Mouse (Mus musculus): ENCODE measurements around the gene Gnaq. TPM values are rescaled to one million over a fixed set of nuclear protein-coding genes. Genes with fewer than 3 reads are reported as not detected.
"Not testable (repeated sequence)": the region's sequence is repeated elsewhere in the genome, so short reads cannot be mapped to it uniquely, and the experiment has no call there.

Gene Gnaq
- polyA plus RNA-seq, 1 experiment from 2014 or later = 24.5 TPM

GRCm38 (mm10) chr19:16254881-16255280, 122.2 kb downstream of the Gnaq start:
- H3K4me3 ChIP-seq = no peak overlapping the region
- no peaks in the 10 kb centered on the region for H3K27me3 ChIP-seq (ENCODE audit: poor library complexity, severe bottlenecking)
- peak; percentile 8 for DNase-seq (ENCODE audit: extremely low spot score, low spot score)
- no peaks in the 10 kb centered on the region for H3K9me3 ChIP-seq
- 83% methylated on average over 1 of the region's 1 CpGs for WGBS
- no peak overlapping the region for H3K27ac ChIP-seq
- peaks cover 35% of the 10 kb centered on the region for H3K4me1 ChIP-seq
- H3K36me3 ChIP-seq (replicated peaks) = no peaks in the 10 kb centered on the region

- no peak for DNase-seq (ENCODE audit: extremely low spot score, low spot score)
- no peak overlapping the region for H3K27ac ChIP-seq
- no peaks in the 10 kb centered on the region for H3K9me3 ChIP-seq
- no peaks in the 10 kb centered on the region for H3K27me3 ChIP-seq (ENCODE audit: poor library complexity, severe bottlenecking)
- H3K4me1 ChIP-seq = peaks cover 33% of the 10 kb centered on the region
- H3K36me3 ChIP-seq (replicated peaks) = no peaks in the 10 kb centered on the region
- no peak overlapping the region for H3K4me3 ChIP-seq
- WGBS = 97% methylated on average over 2 of the region's 2 CpGs
Measured at GRCm38 (mm10) chr19:16255294-16255693, 122.7 kb downstream of the Gnaq start.

- Histone ChIP-seq H3K4me3 (no peak overlapping the region), H3K4me1 (no peaks in the 10 kb centered on the region), H3K27ac (no peak overlapping the region), H3K36me3 (replicated peaks) (peaks cover 7% of the 10 kb centered on the region; the same call in 1 of the 2 replicates), H3K27me3 (ENCODE audit: poor library complexity, severe bottlenecking) (no peaks in the 10 kb centered on the region), H3K9me3 (no peaks in the 10 kb centered on the region)
- DNase-seq (ENCODE audit: extremely low spot score, low spot score) = no peak
Measured at GRCm38 (mm10) chr19:16258766-16259355, 126.2 kb downstream of the Gnaq start.

- no peak for DNase-seq (ENCODE audit: extremely low spot score, low spot score)
- H3K27me3 ChIP-seq (ENCODE audit: poor library complexity, severe bottlenecking) = no peaks in the 10 kb centered on the region
- peaks cover 7% of the 10 kb centered on the region; the same call in 1 of the 2 replicates for H3K36me3 ChIP-seq (replicated peaks)
- no peaks in the 10 kb centered on the region for H3K4me1 ChIP-seq
- H3K4me3 ChIP-seq = no peak overlapping the region
- no peaks in the 10 kb centered on the region for H3K9me3 ChIP-seq
- no peak overlapping the region for H3K27ac ChIP-seq
- WGBS = 93% methylated on average over 6 of the region's 6 CpGs
Measured at GRCm38 (mm10) chr19:16259786-16260434, 127.3 kb downstream of the Gnaq start.

GRCm38 (mm10) chr19:16260435-16260832, 127.8 kb downstream of the Gnaq start:
- Histone ChIP-seq H3K4me3 (no peak overlapping the region), H3K4me1 (no peaks in the 10 kb centered on the region), H3K36me3 (replicated peaks) (peaks cover 7% of the 10 kb centered on the region; the same call in 1 of the 2 replicates), H3K27ac (no peak overlapping the region), H3K9me3 (no peaks in the 10 kb centered on the region), H3K27me3 (ENCODE audit: poor library complexity, severe bottlenecking) (no peaks in the 10 kb centered on the region)
- WGBS = 80% methylated on average over 2 of the region's 2 CpGs
- no peak for DNase-seq (ENCODE audit: extremely low spot score, low spot score)

- no peaks in the 10 kb centered on the region for H3K9me3 ChIP-seq
- 93% methylated on average over 1 of the region's 1 CpGs for WGBS
- H3K4me1 ChIP-seq = no peaks in the 10 kb centered on the region
- peaks cover 7% of the 10 kb centered on the region; the same call in 1 of the 2 replicates for H3K36me3 ChIP-seq (replicated peaks)
- H3K27ac ChIP-seq = no peak overlapping the region
- no peaks in the 10 kb centered on the region for H3K27me3 ChIP-seq (ENCODE audit: poor library complexity, severe bottlenecking)
- no peak overlapping the region for H3K4me3 ChIP-seq
- DNase-seq (ENCODE audit: extremely low spot score, low spot score) = no peak
Measured at GRCm38 (mm10) chr19:16260973-16261372, 128.3 kb downstream of the Gnaq start.

- Histone ChIP-seq H3K4me1 (no peaks in the 10 kb centered on the region), H3K27me3 (ENCODE audit: poor library complexity, severe bottlenecking) (no peaks in the 10 kb centered on the region), H3K9me3 (no peaks in the 10 kb centered on the region), H3K27ac (no peak overlapping the region), H3K36me3 (replicated peaks) (peaks cover 7% of the 10 kb centered on the region; the same call in 1 of the 2 replicates), H3K4me3 (no peak overlapping the region)
- WGBS = 95% methylated on average over 6 of the region's 6 CpGs
- no peak for DNase-seq (ENCODE audit: extremely low spot score, low spot score)
Measured at GRCm38 (mm10) chr19:16261631-16262030, 129.0 kb downstream of the Gnaq start.

- no peak for DNase-seq (ENCODE audit: extremely low spot score, low spot score)
- no peaks in the 10 kb centered on the region for H3K27me3 ChIP-seq (ENCODE audit: poor library complexity, severe bottlenecking)
- H3K9me3 ChIP-seq = no peaks in the 10 kb centered on the region
- 95% methylated on average over 4 of the region's 4 CpGs for WGBS
- no peak overlapping the region for H3K4me3 ChIP-seq
- no peak overlapping the region for H3K27ac ChIP-seq
- H3K4me1 ChIP-seq = no peaks in the 10 kb centered on the region
- H3K36me3 ChIP-seq (replicated peaks) = peaks cover 7% of the 10 kb centered on the region; the same call in 1 of the 2 replicates
Measured at GRCm38 (mm10) chr19:16262340-16262739, 129.7 kb downstream of the Gnaq start.

GRCm38 (mm10) chr19:16267362-16267761, 134.7 kb downstream of the Gnaq start:
- H3K36me3 ChIP-seq (replicated peaks); H3K9me3 ChIP-seq; H3K4me1 ChIP-seq; H3K27me3 ChIP-seq (ENCODE audit: poor library complexity, severe bottlenecking); H3K4me3 ChIP-seq; H3K27ac ChIP-seq; DNase-seq (ENCODE audit: extremely low spot score, low spot score): not testable (repeated sequence)
- 94% methylated on average over 15 of the region's 16 CpGs for WGBS

GRCm38 (mm10) chr19:16270236-16270635, 137.6 kb downstream of the Gnaq start:
- Histone ChIP-seq H3K4me1 (peaks cover 18% of the 10 kb centered on the region), H3K4me3 (no peak overlapping the region), H3K9me3 (no peaks in the 10 kb centered on the region), H3K27ac (no peak overlapping the region), H3K27me3 (ENCODE audit: poor library complexity, severe bottlenecking) (no peaks in the 10 kb centered on the region), H3K36me3 (replicated peaks) (no peaks in the 10 kb centered on the region)
- 88% methylated on average over 6 of the region's 6 CpGs for WGBS
- DNase-seq (ENCODE audit: extremely low spot score, low spot score) = no peak

- Histone ChIP-seq H3K4me1 (peaks cover 18% of the 10 kb centered on the region), H3K9me3 (no peaks in the 10 kb centered on the region), H3K36me3 (replicated peaks) (no peaks in the 10 kb centered on the region), H3K4me3 (no peak overlapping the region), H3K27ac (no peak overlapping the region), H3K27me3 (ENCODE audit: poor library complexity, severe bottlenecking) (no peaks in the 10 kb centered on the region)
- no peak for DNase-seq (ENCODE audit: extremely low spot score, low spot score)
- 77% methylated on average over 1 of the region's 1 CpGs for WGBS
Measured at GRCm38 (mm10) chr19:16271002-16271401, 138.4 kb downstream of the Gnaq start.

GRCm38 (mm10) chr19:16273021-16273420, 140.4 kb downstream of the Gnaq start:
- no peak for DNase-seq (ENCODE audit: extremely low spot score, low spot score)
- no peaks in the 10 kb centered on the region for H3K27me3 ChIP-seq (ENCODE audit: poor library complexity, severe bottlenecking)
- no peaks in the 10 kb centered on the region for H3K9me3 ChIP-seq
- no peak overlapping the region for H3K4me3 ChIP-seq
- 82% methylated on average over 4 of the region's 4 CpGs for WGBS
- peaks cover 5% of the 10 kb centered on the region for H3K36me3 ChIP-seq (replicated peaks)
- peaks cover 18% of the 10 kb centered on the region for H3K4me1 ChIP-seq
- no peak overlapping the region for H3K27ac ChIP-seq

- Histone ChIP-seq H3K4me3 (no peak overlapping the region), H3K4me1 (peaks cover 16% of the 10 kb centered on the region), H3K27ac (no peak overlapping the region), H3K27me3 (ENCODE audit: poor library complexity, severe bottlenecking) (no peaks in the 10 kb centered on the region), H3K9me3 (no peaks in the 10 kb centered on the region), H3K36me3 (replicated peaks) (peaks cover 12% of the 10 kb centered on the region)
- DNase-seq (ENCODE audit: extremely low spot score, low spot score) = no peak
- WGBS = 84% methylated on average over 4 of the region's 4 CpGs
Measured at GRCm38 (mm10) chr19:16280231-16280630, 147.6 kb downstream of the Gnaq start.
